Mouse (Mus musculus): Measurements from ENCODE around the gene Tmub2.

Gene Tmub2

DNA sequence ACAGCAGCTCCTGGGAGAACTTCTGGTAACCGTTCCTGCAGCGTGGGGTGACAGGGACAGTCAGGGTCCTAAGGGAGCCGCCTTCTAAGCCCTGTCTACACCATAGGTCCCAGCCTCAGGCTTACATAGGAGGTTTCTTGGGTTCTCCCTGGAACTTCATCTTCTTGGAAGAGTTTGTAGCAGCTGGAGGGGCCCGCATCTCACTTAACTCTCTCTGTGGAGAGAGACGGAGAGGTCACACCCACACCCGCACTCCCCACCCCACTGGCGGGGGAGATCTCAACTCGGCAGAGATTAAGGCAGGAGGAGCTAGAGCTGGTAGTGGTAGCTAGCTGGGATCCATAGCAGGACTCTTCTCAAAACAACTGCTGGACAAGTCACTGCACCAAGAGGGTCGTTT lies 23.4 kb downstream of the Tmub2 start:
- DNase-seq: no peak

DNA sequence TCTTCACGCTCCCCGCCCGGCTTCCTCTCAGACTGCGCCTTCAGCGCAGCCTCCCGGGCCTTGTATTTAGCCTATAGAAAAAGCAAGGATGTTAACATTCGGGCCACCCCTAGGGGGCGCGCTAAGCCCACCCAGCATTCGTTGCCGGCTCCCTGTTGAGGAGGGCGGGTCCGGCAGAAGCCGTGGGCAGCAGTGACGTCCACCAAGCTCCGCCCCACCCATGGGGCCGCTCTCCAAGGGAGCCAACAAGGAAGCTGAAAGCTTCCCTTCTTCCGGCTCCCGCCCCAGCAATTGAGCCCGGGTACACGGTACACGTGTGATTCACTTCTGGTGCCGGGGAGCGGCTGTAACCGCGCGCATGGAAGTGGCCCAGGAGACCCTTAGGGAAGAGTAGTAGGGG lies 24.2 kb downstream of the Tmub2 start:
- DNase-seq: peak; percentile 96 to 97

DNA sequence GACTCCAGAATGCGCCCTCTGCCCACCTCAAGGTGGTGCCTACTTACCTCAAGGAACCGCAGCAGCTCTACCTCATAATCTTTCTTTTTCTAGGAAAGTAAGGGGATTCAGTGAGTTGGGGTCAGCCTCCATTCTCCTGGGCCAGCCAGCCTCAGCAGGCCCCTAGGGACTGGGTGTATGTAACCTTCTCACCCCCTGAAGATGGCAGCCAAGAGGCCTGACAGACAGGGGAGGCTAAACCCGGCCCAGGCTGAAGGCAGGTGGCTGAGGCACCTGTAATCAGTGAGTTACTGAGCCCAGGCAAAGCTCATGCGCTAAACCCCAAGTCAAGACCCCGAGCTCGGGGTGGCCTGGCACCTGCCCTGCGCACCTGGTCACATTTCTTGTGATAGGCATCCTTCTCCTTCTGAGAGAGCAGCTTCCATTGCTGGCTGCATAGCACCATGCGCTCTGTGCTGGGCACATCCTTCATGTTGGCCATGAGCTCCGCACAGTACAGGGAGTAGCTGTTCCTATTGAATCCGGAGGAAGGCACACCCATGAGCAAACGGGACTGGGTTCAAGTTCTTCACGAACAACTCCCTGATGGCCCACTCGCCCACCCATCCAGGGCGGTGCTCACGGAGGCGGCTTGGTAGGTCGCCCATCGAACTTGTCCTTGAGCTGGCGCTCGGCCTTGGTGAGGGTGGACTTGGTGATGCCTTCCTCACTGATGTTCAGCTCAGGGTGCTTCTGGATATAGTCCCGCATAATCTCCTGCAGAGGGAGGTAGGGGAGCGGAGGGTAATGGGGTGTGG lies 25.3 kb downstream of the Tmub2 start:
- peak in 1 of 2 experiments; percentile 50 for DNase-seq

DNA sequence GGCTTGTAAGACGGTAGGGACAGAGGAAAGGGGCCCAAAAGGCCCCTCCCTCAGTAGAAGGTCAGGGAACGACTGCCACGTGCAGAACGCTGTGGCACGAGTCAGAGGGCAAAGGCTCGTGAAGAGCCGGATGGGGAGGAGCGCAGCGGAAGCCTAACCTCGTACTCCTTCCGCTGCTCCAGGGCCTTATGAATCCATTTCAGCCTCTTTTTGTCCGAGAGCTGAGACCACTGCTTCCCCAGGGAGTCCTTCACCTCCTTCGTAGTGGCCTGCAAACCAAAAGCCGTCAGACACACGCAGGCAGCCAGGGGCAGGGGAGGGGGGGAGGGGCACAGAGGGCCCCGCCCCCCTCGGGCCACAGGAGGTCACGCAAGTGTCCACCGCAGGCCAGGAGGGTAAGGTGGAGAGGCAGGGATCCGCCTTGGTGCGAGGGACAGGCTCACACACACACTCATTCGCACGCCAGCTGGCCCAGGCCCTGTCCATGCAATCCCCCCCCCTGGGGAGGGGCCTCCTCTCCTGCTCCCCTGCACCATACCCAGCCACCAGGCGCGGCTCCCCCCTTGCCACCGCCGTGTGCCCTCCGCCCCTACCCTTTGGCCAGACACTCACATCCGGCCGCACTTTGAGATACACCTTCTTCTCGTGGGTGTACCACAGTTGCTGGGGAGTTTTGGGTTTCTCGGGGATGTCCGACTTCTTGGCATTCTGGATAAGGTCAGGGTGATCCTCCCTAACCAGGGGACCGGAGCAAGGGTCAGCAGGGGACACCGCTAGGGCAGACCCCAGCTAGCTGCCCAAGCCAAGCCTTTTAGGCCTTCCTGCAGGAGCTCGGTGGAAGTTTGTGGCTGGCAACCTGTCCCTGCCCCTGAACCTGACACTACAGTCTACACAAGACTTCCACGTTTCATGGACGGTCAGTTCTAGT lies 26.3 kb downstream of the Tmub2 start:
- no peak for DNase-seq

DNA sequence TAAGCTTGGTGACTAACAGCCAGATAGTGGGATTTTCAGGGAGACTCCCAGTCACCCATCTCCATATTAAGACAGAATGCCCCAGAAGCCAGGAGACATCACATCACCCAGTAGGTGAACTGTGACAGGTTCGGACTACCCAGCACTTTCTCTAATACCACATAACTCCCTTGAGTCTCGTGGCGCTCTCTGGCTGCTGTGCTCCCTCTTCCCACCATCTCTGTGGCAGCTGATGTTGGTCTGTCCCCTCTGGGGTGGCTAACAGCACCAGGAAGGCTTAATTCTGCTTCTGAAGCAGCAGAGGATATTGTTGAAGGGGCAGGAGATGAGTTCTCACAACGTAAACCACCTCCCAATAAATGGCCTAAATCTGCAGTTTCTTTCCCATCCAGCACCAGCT lies 27.2 kb downstream of the Tmub2 start:
- no peak for DNase-seq

DNA sequence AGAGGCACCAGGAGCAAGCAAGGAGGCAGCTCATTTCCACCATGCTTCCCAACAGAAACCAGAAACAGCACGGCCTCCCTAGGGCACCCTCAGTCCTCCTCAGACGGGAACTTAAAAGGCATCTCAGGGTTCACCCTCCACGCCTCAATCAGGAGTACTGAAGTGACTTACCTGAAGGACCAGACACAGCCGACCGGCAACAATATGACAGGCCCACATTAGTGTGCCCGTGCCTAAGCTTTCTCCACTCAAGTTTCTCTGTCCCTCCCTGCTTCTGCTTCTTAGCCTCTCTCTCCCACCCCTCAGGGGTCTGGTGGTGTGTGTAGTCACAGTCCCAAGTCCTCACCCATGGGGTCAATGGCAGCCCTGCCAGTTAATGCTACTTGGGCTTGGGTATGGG lies 27.9 kb downstream of the Tmub2 start:
- DNase-seq: no peak

DNA sequence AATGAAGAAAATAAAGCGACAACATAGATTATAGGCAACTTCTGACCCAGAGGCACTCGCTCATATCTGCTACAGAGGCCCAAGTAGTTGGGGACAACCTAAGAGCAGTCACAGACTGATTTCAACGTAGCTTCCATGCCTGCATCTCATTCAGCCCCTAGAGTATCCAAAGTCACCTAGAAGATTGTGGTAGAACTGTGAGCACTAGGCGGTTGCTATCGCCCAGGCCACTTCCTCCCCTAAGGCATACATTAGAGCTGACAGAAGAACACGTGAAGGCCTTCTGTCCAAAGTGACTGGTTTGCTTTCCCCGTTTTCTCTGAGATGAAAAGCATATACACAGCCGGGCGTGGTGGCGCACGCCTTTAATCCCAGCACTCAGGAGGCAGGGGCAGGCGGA lies 29.6 kb downstream of the Tmub2 start:
- DNase-seq: no peak

DNA sequence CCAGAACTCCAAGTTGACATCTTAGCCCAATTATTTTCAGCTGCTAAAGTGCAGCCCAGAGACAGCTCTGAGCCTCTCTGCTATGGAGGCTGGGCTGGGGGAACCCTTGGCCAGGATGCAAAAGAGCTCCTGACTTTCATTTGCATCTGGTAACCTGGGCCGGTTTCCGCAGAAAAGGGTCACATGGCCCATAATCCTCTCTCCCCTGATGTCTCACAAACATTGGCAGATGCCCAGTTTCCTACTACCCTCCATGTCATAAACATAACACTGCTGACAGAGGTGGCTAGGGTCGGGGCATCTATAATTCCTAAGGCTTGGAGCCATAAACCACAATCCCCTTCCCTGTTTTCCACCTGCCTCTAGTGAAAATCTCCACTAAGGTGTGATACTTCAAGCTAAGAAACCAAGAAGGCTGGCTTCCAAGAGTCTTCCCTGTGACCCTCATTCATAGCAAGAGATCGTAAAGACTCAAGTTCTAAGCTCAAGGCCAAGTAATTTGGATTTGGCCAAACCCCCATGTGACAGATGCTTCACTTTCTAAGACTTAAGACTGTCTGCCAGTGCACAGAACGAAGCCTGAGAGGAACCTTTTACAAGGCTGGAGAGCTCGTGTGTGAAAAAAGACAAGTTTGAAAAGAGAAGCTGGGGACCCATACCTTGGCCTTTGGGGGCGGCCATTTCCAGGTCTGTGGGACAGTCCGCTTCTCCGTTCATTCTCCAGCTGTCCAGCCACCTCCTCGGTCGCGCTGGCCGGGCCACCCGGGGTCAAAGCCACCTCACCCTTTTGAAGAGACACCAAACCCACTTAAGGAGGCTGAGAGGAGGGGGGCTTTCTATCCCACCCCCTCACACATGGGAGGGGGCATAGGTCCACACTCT lies 31.2 kb downstream of the Tmub2 start:
- DNase-seq: peak in 1 of 2 experiments; percentile 37

DNA sequence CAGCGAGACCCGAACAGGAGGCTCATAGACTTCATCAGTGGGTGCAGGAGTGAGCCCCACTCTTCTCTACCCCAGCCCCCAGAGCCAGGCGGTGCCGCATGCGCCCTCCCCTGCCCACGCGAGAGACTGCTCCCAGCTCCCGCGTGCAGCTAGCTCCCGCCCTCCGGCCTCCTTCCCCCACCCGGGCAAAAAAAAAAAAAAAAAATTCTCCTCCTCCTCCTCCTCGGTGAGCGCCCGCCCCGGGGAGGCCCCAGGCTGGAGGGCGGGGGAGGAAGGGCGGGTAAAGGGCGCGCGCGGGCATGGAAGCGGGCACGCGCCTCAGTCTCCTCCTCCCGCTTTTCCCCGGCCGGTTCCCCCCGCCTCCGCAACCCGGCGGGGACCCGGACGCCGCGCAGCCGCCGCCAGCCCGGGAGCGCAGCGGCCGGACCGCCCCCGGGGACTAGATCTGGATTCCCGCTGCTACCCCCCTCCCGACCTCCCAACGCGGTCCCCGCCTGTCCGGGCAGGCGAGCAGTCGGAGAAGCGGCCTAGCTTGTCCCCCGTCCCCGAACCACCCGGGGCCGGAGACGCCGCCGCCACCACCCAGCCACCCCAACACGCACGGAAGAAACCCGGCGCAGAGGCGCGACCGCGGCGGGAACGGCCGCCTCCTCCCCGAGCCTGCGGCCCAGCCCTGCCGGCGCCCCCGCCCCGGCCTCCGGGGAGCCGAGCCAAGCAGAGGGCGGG lies 32.0 kb downstream of the Tmub2 start:
- peak; percentile 85 to 90 for DNase-seq

DNA sequence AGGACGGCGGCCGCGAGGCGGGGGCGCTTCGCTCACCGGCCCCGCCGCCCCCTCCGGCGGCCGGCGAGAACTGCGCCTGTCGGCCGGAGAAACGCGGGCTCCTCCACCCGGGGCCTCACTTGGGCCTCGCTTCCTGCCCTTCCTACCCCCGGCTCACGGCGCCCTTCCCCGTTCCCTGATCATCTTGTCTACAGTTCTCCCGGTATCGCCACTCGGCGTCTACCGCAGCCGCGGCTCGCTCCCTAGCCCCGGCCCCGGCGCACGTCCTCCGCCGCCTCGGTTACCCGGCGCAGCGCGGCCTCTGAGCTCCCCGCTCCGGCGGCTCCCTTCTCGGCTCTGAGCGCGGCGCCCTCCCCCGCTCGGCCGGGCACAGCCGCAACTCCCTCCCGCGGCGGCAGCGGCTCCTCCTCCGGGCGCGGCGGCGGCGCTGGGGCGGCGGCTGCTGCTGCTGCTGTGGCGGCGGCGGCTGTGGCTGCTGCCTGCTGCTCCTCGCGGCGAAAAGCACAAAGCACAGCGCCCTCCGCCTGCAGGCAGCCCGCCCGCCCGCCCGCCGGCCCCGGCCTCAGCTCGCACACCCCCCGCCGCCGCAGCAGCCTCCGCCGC lies 32.7 kb downstream of the Tmub2 start:
- DNase-seq: peak; percentile 78 to 81

DNA sequence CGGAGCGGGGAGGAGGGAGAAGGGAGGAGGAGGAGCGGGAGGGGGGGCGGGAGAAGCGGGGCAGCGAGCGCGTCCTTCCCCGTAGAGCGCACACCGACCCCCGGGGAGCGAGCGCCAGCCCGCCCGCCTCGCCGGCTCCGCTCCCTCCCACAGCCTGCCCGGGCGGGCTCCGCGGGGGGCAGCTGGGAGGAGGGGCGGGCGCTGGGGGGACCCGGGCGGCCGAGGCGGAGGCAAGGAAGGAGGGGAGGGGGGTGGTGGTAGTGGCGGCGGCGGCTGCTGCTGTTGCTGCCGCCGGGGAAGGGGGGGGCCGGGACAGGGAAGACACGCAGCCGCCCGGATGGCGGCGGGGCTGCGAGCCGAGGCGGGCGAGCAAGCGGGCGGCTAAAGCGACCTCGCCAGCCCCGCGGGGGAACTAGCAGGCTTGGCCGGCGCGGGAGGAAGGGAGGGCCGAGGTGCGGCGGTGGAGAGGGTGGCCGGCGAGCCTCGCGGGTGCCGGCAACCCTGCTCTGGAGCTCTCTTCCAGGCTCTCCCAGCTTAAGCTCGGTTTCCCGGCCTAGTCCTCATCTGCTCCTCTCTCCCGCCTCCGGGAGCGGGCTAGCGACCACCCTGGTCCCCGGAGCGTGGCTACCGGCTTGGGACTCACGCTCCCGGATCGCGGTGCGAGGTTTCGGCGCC lies 33.3 kb downstream of the Tmub2 start:
- peak in 1 of 2 experiments; percentile 80 for DNase-seq

DNA sequence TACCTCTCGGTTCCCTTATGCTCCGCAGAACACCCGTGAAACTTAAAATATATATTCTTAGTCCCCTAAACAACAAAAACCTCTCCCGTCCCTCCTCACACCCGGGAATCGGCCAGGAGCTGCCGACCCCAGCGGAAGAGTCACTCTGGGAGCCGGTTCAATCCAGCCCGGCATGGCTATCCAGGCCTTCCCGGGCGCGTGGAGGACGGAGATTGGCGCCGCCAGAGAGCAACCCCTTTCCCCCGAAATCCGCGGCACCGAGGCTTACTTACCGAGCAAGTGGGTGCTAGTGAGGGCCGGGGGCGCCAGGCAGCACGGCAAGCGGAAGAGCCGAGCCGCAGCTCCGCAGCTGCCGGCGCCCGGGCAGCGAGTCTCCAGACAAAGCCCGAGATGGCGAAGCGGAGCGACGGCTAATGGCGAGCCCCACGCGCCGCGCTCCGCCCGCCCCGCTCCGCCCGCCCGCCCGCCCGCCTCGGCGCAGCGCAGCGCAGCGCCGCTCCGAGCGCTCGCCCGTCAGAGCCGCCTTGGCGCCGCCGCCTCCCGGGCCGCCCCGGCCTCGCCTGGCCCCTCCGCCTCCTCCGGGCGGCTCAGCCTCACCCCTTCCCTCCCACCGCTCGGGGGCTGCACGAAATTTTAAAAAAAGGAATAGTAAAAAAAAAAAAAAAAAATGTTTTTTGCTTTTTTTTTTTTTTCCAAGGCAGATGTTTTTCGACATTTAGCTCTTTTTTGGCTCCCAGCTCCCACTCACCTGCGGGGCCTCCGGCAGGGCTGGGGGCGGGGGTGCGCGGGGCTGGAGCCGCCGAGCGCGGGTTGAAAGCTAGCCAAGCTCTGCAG lies 34.1 kb downstream of the Tmub2 start:
- peak; percentile 66 to 70 for DNase-seq

DNA sequence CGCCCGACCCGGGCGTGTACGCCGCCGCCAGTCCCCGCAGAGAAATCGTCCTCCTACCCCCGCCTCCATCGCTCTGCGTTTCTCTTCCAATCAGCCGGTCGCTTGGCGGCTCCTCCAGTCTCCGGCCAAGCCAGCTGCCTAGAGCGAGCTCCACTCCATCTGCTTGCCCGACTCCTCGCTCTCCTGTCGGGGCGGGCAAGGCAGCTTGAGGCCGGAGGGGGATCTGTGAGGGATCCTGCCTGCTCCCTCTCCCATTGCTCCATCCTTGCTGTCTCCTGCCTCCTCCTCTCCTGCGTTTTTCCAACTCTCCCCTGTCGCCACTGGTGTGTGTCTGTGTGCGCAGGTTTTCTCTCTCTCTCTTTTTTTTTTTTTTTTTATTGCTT lies 34.7 kb downstream of the Tmub2 start, which contains the start of gene Ubtf:
Ubtf (minus strand) TSS at position 333 of the 383 bp plus-strand sequence.
- peak; percentile 96 for DNase-seq

DNA sequence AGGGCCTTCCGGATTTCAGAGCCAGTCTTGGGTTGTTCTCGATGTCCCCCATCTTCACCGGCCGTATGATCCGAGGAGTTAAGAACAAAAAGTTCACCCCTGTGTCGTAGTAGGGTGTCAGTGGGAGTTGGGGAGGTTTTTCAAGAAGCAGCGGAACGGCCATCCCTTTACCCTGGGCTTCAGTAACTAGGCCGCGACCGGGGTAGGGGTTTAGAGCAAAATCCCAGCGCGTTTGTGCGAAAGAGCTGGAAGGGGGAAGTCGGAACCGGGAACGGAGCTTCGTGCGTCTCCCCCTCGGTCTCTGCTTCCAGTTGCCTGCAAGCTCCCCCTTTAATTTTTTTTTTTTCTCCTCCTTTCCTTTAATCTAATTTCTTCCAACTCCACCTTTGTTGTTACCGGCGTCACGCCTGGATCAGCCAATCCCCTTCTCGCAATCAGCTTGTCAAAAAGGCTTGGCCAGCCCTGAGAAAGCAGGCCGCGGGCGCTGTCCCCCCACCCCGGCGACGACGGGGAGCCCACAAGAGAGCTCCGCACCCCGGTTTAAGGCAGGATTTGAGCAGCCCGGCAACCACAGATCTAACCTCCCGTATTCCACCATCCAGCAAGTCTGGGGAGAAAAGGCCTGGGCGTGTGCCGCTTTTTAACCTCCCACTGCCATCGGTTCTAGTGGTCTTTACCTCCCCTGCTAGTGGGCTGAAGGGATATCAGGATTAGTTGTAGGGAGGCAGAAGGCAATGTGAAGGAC lies 35.4 kb downstream of the Tmub2 start:
- peak; percentile 91 to 94 for DNase-seq

DNA sequence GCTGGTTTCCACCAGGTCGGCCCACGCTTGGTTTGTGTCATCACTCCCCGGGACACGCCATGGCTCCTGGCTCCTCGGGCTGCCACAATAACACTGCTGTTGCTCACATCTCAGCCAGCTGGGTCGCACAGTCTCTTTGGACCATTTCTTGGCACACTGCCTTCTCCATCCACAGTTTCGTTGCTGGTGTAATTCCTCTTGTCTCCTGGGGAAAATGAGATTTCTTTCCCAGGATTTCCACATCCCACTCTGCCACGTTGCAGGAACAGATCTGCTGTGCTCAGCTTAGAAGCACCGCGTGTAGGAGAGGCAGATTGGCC lies 35.9 kb downstream of the Tmub2 start:
- DNase-seq: peak; percentile 83 to 88

DNA sequence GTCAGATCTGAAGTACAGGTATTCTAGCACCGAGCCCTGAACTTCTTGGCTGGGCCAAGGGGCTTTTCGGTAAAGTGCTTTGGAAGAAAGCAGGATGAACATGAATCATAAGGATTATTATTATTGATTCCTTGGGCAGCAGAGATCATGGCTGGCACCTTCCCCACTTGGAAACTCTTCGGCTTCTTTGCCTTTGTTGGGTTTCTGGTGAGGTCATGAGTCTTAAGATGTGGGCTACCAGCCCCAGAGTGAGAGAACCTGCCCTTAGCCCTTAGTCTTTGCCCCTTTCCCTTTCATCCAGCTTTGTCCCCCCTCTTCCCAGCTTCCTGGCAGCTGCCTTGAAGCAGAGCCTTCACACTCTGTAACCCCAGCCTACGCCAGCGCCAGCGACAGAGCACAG lies 37.2 kb downstream of the Tmub2 start:
- no peak for DNase-seq

DNA sequence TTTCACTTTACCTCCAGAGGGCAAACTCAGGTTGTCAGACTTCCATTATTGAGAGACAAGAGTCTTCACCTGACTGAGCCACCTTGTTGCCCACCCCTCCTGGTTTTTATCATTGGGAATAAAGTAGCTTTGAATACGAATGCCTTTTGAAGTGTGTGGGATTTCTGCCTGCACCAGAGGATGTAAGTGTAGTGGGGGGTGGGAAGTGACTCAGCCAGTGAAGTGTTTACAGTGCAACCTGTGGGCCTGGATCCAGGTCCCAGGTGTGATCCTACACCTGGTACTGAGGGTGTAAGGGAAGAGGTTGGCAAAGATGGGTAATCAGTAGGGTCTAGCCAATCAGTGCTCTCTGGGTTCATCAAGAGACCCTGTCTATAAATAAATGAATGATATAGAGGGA lies 38.8 kb downstream of the Tmub2 start:
- no peak for DNase-seq

DNA sequence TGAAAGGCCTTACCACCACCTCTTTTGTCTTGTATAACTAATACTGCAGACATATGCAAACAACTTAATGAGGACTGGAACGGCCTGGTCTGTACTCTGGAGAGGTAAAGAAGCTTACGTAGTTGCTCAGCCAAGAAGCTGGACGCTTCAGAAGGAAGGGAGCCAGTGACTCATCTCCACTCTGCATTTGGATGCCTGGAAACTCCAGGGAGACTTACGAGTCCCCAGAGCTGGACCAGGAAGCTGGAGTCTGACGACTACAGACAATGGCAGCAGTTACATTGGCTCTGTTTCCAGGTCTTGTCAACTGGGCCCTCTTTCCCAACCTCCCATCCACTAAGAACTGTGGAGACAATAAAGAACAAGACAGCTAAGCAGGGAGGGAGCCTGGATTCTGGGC lies 42.5 kb downstream of the Tmub2 start:
- DNase-seq: no peak

DNA sequence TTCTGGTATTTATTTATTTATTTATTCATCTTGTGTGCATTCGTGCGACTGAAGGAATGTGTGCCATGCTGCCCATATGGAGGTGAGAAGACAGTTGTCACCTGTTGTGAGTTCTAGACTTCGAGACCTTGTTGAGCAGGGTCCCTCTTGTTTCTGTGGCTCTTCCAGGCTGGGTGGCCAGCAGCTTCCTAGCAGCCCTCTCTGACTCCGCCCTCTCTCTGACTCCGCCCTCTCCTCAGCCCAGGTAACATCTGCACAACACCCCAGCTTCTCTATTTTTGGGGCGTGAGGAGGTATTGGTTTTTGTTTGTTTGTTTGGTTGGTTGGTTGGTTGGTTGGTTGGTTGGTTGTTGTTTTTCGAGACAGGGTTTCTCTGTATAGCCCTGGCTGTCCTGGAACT lies 43.1 kb downstream of the Tmub2 start:
- no peak for DNase-seq

DNA sequence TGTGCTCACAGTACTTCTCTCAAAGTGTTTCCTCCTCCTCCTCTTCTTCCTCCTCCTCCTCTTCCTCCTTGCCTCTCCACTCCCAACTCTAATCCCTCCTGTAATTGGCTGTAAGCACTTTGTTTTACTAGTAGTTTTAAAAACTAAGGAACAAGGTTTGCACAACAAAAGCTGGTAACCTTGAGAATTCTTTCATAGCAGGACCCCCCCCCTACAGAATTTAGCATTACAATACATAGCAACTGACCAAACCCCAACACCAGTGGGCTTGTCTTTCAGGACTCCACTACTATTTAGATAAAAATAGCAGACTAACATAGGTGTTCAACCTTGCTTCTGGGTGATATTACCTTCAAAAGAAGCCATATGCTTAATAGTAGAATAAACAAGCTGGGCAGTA lies 44.8 kb downstream of the Tmub2 start:
- DNase-seq: no peak
